Comparison of ENCODE assay signal across 8 mouse cellular contexts in genomic region chr7:28983141-28983564, GRCm38 (mm10). TPM values are rescaled to one million over a fixed set of nuclear protein-coding genes. Genes with fewer than 3 reads are reported as not detected.
DNase-seq lines count a peak whose midpoint lies in the region; ATAC-seq lines count a peak whose summit lies in the region.

No protein-coding gene starts in this region.

- no peak for DNase-seq in kidney, postnatal 4 days
- DNase-seq in T-cell, adult 2 months (ENCODE audit: low spot score), result peak; percentile 25
- DNase-seq in intestine, embryonic 14.5 days (ENCODE audit: low spot score), result no peak
- DNase-seq in spleen, postnatal 36 days (ENCODE audit: low spot score in 2 of 2), result peak; percentile 47 to 61
- DNase-seq in ovary, adult 18-20 months (ENCODE audit: low spot score), result no peak
- DNase-seq in layer of hippocampus, postnatal 25 days (ENCODE audit: extremely low spot score in 1 of 2, low spot score in 1 of 2), result no peak
- no peak for DNase-seq in gastrocnemius, postnatal 36 days

- peaks cover 21% of the 10 kb centered on the region for H3K4me1 ChIP-seq in kidney, embryonic 16.5 days (ENCODE audit: insufficient read depth, low read length)
- peaks cover 10% of the 10 kb centered on the region for H3K4me1 ChIP-seq in intestine, embryonic 14.5 days (replicated peaks; ENCODE audit: control insufficient read depth, insufficient read depth, low read length)

- H3K27ac ChIP-seq in kidney, embryonic 16.5 days (ENCODE audit: low read length), result peak overlapping the region; percentile 90
- no peak overlapping the region; the same call in 1 of the 2 replicates for H3K27ac ChIP-seq in intestine, embryonic 14.5 days (ENCODE audit: low read depth)

- peak overlapping the region; percentile 88 for H3K4me3 ChIP-seq in kidney, embryonic 16.5 days (ENCODE audit: low read length)
- H3K4me3 ChIP-seq in intestine, embryonic 14.5 days (ENCODE audit: low read depth, low read length), result 0 out of 2 replicates have a peak overlapping the region, but pooled peaks have one; percentile 96

- WGBS in kidney, embryonic 16.5 days, result 71% methylated on average over 11 of the region's 11 CpGs
- WGBS in intestine, embryonic 14.5 days, result 57% methylated on average over 11 of the region's 11 CpGs

- peak overlapping the region; percentile 74 for H3K9ac ChIP-seq in kidney, embryonic 16.5 days (replicated peaks; ENCODE audit: low read length)
- no peak overlapping the region for H3K9ac ChIP-seq in intestine, embryonic 14.5 days (ENCODE audit: low read length)

- peak overlapping the region; percentile 70 for H3K4me2 ChIP-seq in kidney, embryonic 16.5 days (replicated peaks; ENCODE audit: low read depth, low read length)
- H3K4me2 ChIP-seq in intestine, embryonic 14.5 days (ENCODE audit: low read length), result peak overlapping the region; percentile 82

- H3K9me3 ChIP-seq in kidney, embryonic 16.5 days (ENCODE audit: low read length), result no peaks in the 10 kb centered on the region
- H3K9me3 ChIP-seq in intestine, embryonic 14.5 days (ENCODE audit: control insufficient read depth, low read length), result no peaks in the 10 kb centered on the region

- peaks cover 16% of the 10 kb centered on the region for H3K36me3 ChIP-seq in kidney, embryonic 16.5 days (ENCODE audit: insufficient read depth, low read length)
- H3K36me3 ChIP-seq in intestine, embryonic 14.5 days (ENCODE audit: control insufficient read depth, insufficient read depth, low read length), result peaks cover 21% of the 10 kb centered on the region

- intact Hi-C loops in gastrocnemius, postnatal 36 days (cut with DNase I), result loop anchor here (10.0 kb wide), 1 partner anchor 312 kb away; no protein-coding TSS in a partner anchor

- H3K27me3 ChIP-seq in kidney, embryonic 16.5 days (ENCODE audit: insufficient read depth, low read length), result no peaks in the 10 kb centered on the region
- H3K27me3 ChIP-seq in intestine, embryonic 14.5 days (replicated peaks; ENCODE audit: control insufficient read depth, insufficient read depth, low read length), result no peaks in the 10 kb centered on the region

- ATAC-seq in kidney, embryonic 16.5 days (ENCODE audit: low FRiP score, low TSS enrichment), result no peak
- no peak for ATAC-seq in intestine, embryonic 14.5 days (replicated peaks; ENCODE audit: low FRiP score, low TSS enrichment, low read depth)

RNA-seq across cellular contexts. Expression of gene Map4k1, which starts 1.3 kb away (rescaled TPM):
- 9.7 and 10.1 TPM in 2 replicates for polyA plus RNA-seq in kidney, embryonic 16.5 days (2015; fragmentation: Nextera tagmentation; extraction: Ambion mirVana)
- 10.0 and 11.6 TPM in 2 replicates for polyA plus RNA-seq in intestine, embryonic 14.5 days (2014; fragmentation: Nextera tagmentation; extraction: Ambion mirVana)
- total RNA-seq in layer of hippocampus, postnatal 25 days (2021), result 1 to 10 TPM; 2.1 to 2.4 TPM
- under 1 TPM; 0.27 to 0.46 TPM for total RNA-seq in gastrocnemius, postnatal 36 days (2021)

RNA-seq across cellular contexts. Expression of gene Eif3k, which starts 1.5 kb away (rescaled TPM):
- polyA plus RNA-seq in kidney, embryonic 16.5 days (2015; fragmentation: Nextera tagmentation; extraction: Ambion mirVana), result 406 and 407 TPM in 2 replicates
- 444 and 452 TPM in 2 replicates for polyA plus RNA-seq in intestine, embryonic 14.5 days (2014; fragmentation: Nextera tagmentation; extraction: Ambion mirVana)
- total RNA-seq in layer of hippocampus, postnatal 25 days (2021), result 100 to 1,000 TPM; 179 to 185 TPM
- 100 to 1,000 TPM; 119 to 125 TPM for total RNA-seq in gastrocnemius, postnatal 36 days (2021)

RNA-seq across cellular contexts. Expression of gene Actn4, which starts 21.0 kb away (rescaled TPM):
- 360 and 374 TPM in 2 replicates for polyA plus RNA-seq in kidney, embryonic 16.5 days (2015; fragmentation: Nextera tagmentation; extraction: Ambion mirVana)
- polyA plus RNA-seq in intestine, embryonic 14.5 days (2014; fragmentation: Nextera tagmentation; extraction: Ambion mirVana), result 298 and 300 TPM in 2 replicates
- 100 to 1,000 TPM; 124 to 129 TPM for total RNA-seq in layer of hippocampus, postnatal 25 days (2021)
- 10 to 100 TPM; 31.6 to 35.1 TPM for total RNA-seq in gastrocnemius, postnatal 36 days (2021)

Comparison
In these comparisons a context has a peak if more than half of its experiments do, and no peak if none do; other contexts are left out.
1. DNase-seq: peak in T-cell, adult 2 months (single experiment) and spleen, postnatal 36 days (2 of 2); none in kidney, postnatal 4 days (0 of 2), intestine, embryonic 14.5 days (single experiment), ovary, adult 18-20 months (single experiment), layer of hippocampus, postnatal 25 days (0 of 2) and gastrocnemius, postnatal 36 days (0 of 2).